Mouse (Mus musculus) stomach, embryonic 16.5 days (tissue): ENCODE measurements at regions not wholly inside any gene's neighbourhood (a gene's known extent, or its start where the extent isn't known, plus 50 kb on each side); places are given as distances from the start of the nearest gene placed in this dataset.

Experiments
- ATAC-seq: fragments of 200-750 bp; cut with Nextera tagmentation; 2 replicates; pipeline ENCODE4 v1.8.0; 2017; ENCODE audit warnings: moderate number of reproducible peaks, moderate TSS enrichment; ENCODE audit not compliant: insufficient read depth, low FRiP score
- H3K27ac ChIP-seq: fragments of 300-500 bp; sonication (generic); 2 replicates; pipeline ENCODE4 v1.5.1; 2014; ENCODE audit warnings: low read length
- H3K27me3 ChIP-seq: fragments of 300-500 bp; sonication (generic); 2 replicates; pipeline ENCODE4 v1.6.1; 2014; ENCODE audit warnings: low read length, control low read depth, mixed read lengths; ENCODE audit not compliant: control insufficient read depth, insufficient read depth
- H3K36me3 ChIP-seq: fragments of 300-500 bp; sonication (generic); 2 replicates; pipeline ENCODE4 v1.6.1; 2014; ENCODE audit warnings: low read length; ENCODE audit not compliant: control insufficient read depth, insufficient read depth
- H3K4me1 ChIP-seq: fragments of 300-500 bp; sonication (generic); 2 replicates; pipeline ENCODE4 v1.6.1; 2014; ENCODE audit warnings: low read length, control low read depth, mixed read lengths; ENCODE audit not compliant: control insufficient read depth, insufficient read depth
- H3K4me2 ChIP-seq: fragments of 300-500 bp; sonication (generic); 2 replicates; pipeline ENCODE4 v1.6.1; 2014; ENCODE audit warnings: low read depth, low read length, mixed read lengths
- H3K4me3 ChIP-seq: fragments of 300-500 bp; sonication (generic); replicated peaks from 2 replicates; pipeline ENCODE4 v1.5.1; 2014; ENCODE audit warnings: mild to moderate bottlenecking, low read length
- H3K9ac ChIP-seq: fragments of 300-500 bp; sonication (generic); 2 replicates; pipeline ENCODE4 v1.6.1; 2014; ENCODE audit warnings: low read length
- H3K9me3 ChIP-seq: fragments of 300-500 bp; sonication (generic); replicated peaks from 2 replicates; pipeline ENCODE4 v1.6.1; 2016; ENCODE audit warnings: low read length, control low read depth; ENCODE audit not compliant: control insufficient read depth
- WGBS: fragments of 180-500 bp; shearing (Covaris S2); extraction: QIAGEN DNeasy Blood & Tissue Kit; methylation state at CpG from one replicate; pipeline ENCODE4 v1.1.7; 2014; 5-methylcytosine and 5-hydroxymethylcytosine counted together

DNA sequence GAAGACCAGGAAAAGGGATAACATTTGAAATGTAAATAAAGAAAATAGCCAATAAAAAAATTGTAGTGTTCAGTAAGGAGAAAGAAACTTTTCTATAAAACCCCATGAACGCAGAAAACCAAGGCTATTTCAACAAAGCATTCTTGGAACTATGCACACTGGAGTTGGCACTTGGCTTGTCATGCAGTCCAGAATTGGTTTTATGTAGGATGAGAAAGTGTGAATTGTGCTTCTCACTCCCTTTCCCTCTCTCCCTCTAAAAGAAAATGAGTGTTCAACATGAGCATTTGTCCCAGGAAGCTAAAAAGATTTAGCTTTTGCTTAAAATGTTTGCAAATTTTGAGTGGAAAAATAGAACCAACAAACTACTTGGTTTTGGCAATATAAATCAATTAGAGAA lies 841.6 kb upstream of the Adam24 start:
- no peak overlapping the region for H3K4me2 ChIP-seq
- H3K9ac ChIP-seq: no peak overlapping the region
- WGBS: 84% methylated on average over 1 of the region's 1 CpGs
- H3K4me1 ChIP-seq: no peaks in the 10 kb centered on the region
- no peaks in the 10 kb centered on the region for H3K36me3 ChIP-seq
- H3K4me3 ChIP-seq: no peak overlapping the region
- no peak for ATAC-seq
- H3K27me3 ChIP-seq: no peaks in the 10 kb centered on the region
- H3K9me3 ChIP-seq: no peaks in the 10 kb centered on the region
- H3K27ac ChIP-seq: no peak overlapping the region

DNA sequence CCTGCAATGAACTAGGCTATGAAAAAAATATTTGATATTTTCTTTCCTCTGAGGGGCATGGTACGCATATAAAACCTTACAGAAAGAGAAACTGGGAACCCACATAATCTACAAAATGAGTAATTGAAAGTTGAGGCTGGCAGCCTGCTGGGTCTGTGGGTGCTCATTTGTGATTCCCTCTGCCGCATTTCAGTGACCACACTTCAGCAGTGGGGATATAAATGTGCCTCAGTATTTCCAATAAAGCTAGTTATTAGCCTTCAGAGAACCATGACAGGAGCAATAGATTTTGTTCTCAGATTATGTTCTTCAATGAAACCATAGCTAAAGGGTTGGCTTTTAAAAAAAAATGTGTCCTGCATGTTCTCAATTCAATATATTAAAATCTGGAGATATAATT lies 828.0 kb upstream of the Adam24 start:
- Histone ChIP-seq H3K4me1 (no peaks in the 10 kb centered on the region), H3K36me3 (no peaks in the 10 kb centered on the region), H3K4me3 (no peak overlapping the region), H3K9ac (no peak overlapping the region), H3K27me3 (no peaks in the 10 kb centered on the region), H3K9me3 (no peaks in the 10 kb centered on the region), H3K4me2 (no peak overlapping the region), H3K27ac (no peak overlapping the region)
- ATAC-seq: no peak
- WGBS: 76% methylated on average over 2 of the region's 2 CpGs

DNA sequence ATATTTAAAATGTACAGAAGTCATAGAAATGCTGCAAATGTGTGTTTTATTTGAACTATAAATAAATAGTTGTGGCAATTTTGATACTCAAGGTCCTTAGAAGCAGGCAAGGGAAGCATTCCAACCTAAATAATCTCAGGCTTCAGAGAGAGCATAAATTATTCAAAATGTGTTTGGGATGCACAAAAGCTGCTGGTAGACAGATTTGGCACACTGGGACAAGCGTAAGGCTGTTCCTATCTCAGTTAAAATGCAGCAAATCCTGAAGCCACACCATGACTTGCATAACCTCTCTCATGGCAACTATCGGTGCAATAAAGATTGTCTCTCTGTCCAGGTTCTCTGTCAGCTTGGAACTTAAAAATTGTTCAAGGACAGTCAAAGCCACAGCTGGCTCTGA lies 812.3 kb upstream of the Adam24 start:
- Histone ChIP-seq H3K27ac (no peak overlapping the region), H3K4me3 (no peak overlapping the region), H3K4me1 (no peaks in the 10 kb centered on the region), H3K9ac (no peak overlapping the region), H3K36me3 (no peaks in the 10 kb centered on the region), H3K27me3 (no peaks in the 10 kb centered on the region), H3K4me2 (no peak overlapping the region), H3K9me3 (no peaks in the 10 kb centered on the region)
- WGBS: 76% methylated on average over 2 of the region's 2 CpGs
- no peak for ATAC-seq

DNA sequence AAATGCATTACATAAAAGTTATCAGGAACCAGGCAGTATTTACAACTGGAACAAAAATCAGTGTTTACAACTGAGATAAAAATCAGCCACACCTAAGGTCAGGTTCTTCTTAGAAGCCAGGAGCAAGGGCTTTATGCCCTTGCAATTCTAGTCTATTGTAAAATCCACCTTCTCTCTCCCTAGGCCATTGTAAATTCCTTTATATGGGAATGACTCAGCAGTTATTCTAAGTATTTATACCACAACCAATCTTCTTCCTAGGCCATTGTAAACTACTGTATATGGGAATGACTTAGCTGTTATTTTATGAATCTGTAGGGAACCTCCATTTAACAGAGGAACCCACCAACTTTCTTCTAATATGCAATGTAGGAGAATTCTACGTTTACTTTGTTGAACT lies 772.6 kb upstream of the Adam24 start:
- no peak overlapping the region for H3K9ac ChIP-seq
- H3K27ac ChIP-seq: no peak overlapping the region
- no peaks in the 10 kb centered on the region for H3K27me3 ChIP-seq
- H3K4me1 ChIP-seq: no peaks in the 10 kb centered on the region
- no peaks in the 10 kb centered on the region for H3K36me3 ChIP-seq
- H3K4me3 ChIP-seq: no peak overlapping the region
- no peaks in the 10 kb centered on the region for H3K9me3 ChIP-seq
- 75% methylated on average over 1 of the region's 1 CpGs for WGBS
- no peak for ATAC-seq
- H3K4me2 ChIP-seq: no peak overlapping the region

DNA sequence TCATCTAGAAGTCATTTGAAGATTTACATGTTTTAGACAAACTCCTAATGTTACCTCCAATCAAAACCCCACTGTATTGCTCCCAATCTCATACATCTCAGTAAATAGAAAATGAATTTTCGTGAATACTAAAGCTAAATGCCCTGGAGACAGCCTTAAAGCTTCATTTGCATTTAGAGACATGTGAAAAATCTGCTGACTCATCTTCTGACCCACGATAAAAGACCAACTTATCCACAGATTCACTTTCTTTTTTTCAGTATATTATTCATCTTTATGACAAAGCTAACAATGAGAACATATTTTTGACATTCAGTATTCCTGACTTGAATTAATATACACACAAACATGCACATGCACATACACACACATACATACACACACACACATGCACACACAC lies 762.0 kb upstream of the Adam24 start:
- no peak for ATAC-seq
- H3K27me3 ChIP-seq: no peaks in the 10 kb centered on the region
- H3K9ac ChIP-seq: no peak overlapping the region
- no peak overlapping the region for H3K4me2 ChIP-seq
- H3K27ac ChIP-seq: no peak overlapping the region
- no peaks in the 10 kb centered on the region for H3K36me3 ChIP-seq
- H3K4me3 ChIP-seq: no peak overlapping the region
- H3K4me1 ChIP-seq: no peaks in the 10 kb centered on the region
- no peaks in the 10 kb centered on the region for H3K9me3 ChIP-seq
- WGBS: 60% methylated on average over 2 of the region's 2 CpGs

DNA sequence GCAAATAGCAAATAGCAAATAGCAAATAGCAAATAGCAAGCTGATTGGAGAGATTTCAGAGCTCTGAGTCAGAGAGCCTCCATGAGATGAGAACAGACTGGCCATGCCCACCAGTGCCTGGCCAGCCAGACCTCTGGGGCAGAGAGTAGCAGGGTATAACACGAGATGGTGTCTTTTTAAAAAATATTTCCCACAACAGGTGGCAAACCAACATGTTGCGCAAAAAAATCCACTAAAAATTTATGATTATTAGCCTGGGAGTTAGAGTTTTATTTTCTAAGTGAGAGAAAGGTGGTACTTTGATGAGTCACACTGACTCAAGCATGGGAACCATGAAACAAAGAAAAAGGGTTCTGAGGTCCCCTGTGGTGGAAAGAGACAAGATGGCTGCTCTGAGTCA lies 753.5 kb upstream of the Adam24 start:
- Histone ChIP-seq H3K4me2 (no peak overlapping the region), H3K27ac (no peak overlapping the region), H3K4me1 (no peaks in the 10 kb centered on the region), H3K9me3 (no peaks in the 10 kb centered on the region), H3K4me3 (no peak overlapping the region), H3K36me3 (no peaks in the 10 kb centered on the region), H3K9ac (no peak overlapping the region), H3K27me3 (no peaks in the 10 kb centered on the region)
- 80% methylated on average over 2 of the region's 2 CpGs for WGBS
- no peak for ATAC-seq

DNA sequence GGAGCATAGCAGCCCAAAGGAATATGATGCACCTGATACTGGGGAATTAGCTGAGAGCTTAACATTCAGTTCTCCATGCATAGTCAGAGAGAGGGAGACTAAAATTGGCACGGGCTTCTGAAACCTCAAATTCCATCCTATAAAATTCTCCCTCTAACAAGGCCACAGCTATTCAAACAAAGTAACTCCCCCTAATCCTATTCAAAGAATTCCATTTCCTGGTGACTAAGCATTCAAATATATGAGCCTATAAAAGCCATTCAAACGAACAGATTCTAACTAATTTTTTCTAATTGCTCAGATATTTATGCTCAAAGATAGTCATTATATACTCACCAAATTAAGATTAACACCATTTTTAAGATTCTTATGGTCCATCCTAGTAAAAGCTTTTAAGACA lies 751.1 kb upstream of the Adam24 start:
- no peaks in the 10 kb centered on the region for H3K36me3 ChIP-seq
- ATAC-seq: no peak
- H3K4me2 ChIP-seq: no peak overlapping the region
- H3K9ac ChIP-seq: no peak overlapping the region
- no peak overlapping the region for H3K27ac ChIP-seq
- no peaks in the 10 kb centered on the region for H3K27me3 ChIP-seq
- H3K4me3 ChIP-seq: no peak overlapping the region
- WGBS: 56% methylated on average over 2 of the region's 2 CpGs
- H3K4me1 ChIP-seq: no peaks in the 10 kb centered on the region
- no peaks in the 10 kb centered on the region for H3K9me3 ChIP-seq

DNA sequence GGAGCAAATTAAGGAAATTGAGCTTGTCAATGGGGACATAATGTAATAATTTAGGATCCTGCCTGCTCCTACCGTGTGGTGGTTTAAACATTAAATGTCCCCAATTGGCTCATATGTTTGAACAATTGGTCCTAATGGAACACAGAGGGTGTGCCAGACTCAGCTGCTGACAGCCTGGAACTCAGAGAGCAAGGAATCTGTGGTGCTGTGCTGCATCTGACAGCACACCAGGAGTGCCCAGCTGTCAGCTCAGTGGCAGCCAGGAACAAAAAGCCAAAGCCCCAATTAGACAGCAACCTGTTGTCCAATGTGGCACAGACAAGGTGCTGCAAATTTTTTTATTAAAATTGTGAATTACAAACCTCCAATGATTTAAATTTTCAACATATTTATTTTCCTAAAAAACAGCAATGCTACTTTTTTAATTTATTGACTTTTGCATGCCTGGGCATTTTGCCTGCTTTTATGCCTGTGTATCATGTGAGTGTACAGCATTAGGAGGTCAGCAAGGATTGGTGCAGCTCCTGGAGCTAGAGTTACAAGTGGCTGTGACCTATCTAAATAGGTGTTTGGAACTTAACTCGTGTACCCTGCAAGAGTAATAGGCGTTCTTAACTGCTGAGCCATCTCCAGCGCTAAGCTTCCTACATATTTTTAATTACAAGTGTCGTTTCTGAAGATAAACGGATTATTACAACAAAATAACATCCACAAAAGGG lies 724.5 kb upstream of the Adam24 start:
- Histone ChIP-seq H3K4me2 (no peak overlapping the region), H3K27me3 (no peaks in the 10 kb centered on the region), H3K27ac (no peak overlapping the region), H3K9me3 (no peaks in the 10 kb centered on the region), H3K4me3 (no peak overlapping the region), H3K4me1 (no peaks in the 10 kb centered on the region), H3K9ac (no peak overlapping the region), H3K36me3 (no peaks in the 10 kb centered on the region)
- WGBS: 48% methylated on average over 6 of the region's 6 CpGs
- ATAC-seq: no peak

DNA sequence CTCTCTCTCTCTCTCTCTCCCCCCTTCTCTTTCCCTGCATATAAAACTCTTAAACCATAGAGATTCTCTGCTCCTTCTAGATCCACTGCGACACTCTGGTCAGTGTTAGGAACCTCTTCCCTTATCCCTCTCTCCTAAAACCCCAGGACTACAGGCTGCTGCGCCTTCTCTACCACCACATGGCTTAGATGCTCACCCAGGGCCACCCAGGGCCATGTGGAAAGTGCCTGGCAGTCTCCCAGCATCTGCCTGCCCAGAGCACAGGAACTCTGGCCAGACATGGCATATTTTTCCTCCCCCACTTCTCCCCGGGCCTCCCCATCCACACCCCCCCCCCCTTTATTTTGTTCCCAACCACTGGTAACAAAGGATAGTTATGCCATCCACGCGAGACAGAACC lies 720.4 kb upstream of the Adam24 start:
- Histone ChIP-seq H3K27me3 (no peaks in the 10 kb centered on the region), H3K4me2 (no peak overlapping the region), H3K36me3 (no peaks in the 10 kb centered on the region), H3K4me3 (no peak overlapping the region), H3K27ac (no peak overlapping the region), H3K4me1 (no peaks in the 10 kb centered on the region), H3K9me3 (no peaks in the 10 kb centered on the region), H3K9ac (no peak overlapping the region)
- ATAC-seq: no peak
- WGBS: 51% methylated on average over 5 of the region's 5 CpGs
